Mouse (Mus musculus) liver, postnatal 0 days (tissue): ENCODE data around the gene Tm7sf3. TPM values are rescaled to one million over a fixed set of nuclear protein-coding genes. Genes with fewer than 3 reads are reported as not detected.

Experiments used
- ATAC-seq: fragments of 200-750 bp; cut with Nextera tagmentation; 2 replicates; pipeline ENCODE4 v1.8.0; 2017; ENCODE audit warnings: mild to moderate bottlenecking, moderate library complexity
- DNase-seq: peaks from one replicate; pipeline ENCODE4 v3.0.0-alpha.2; 2016
- H3K27ac ChIP-seq: fragments of 300-500 bp; sonication (generic); 2 replicates; pipeline ENCODE4 v1.5.1; 2014; ENCODE audit warnings: antibody characterized with exemption, moderate library complexity, mild to moderate bottlenecking, low read depth
- H3K27me3 ChIP-seq: fragments of 300-500 bp; sonication (generic); 2 replicates; pipeline ENCODE4 v1.6.1; 2014; ENCODE audit warnings: low read length, control low read depth, mixed read lengths; ENCODE audit not compliant: insufficient read depth
- H3K36me3 ChIP-seq: fragments of 300-500 bp; sonication (generic); replicated peaks from 2 replicates; pipeline ENCODE4 v1.6.1; 2014; ENCODE audit warnings: mild to moderate bottlenecking, control low read depth, low read length, moderate library complexity, mixed read lengths; ENCODE audit not compliant: insufficient read depth
- H3K4me1 ChIP-seq: fragments of 300-500 bp; sonication (generic); 2 replicates; pipeline ENCODE4 v1.6.1; 2014; ENCODE audit warnings: antibody characterized with exemption, mild to moderate bottlenecking, control low read depth; ENCODE audit not compliant: insufficient read depth
- H3K4me2 ChIP-seq: fragments of 300-500 bp; sonication (generic); 2 replicates; pipeline ENCODE4 v1.6.1; 2014; ENCODE audit warnings: low read depth, mild to moderate bottlenecking, low read length, moderate library complexity, mixed read lengths
- H3K4me3 ChIP-seq: fragments of 300-500 bp; sonication (generic); 2 replicates; pipeline ENCODE4 v1.5.1; 2014; ENCODE audit warnings: low read depth, low read length
- H3K9ac ChIP-seq: fragments of 300-500 bp; sonication (generic); replicated peaks from 2 replicates; pipeline ENCODE4 v1.6.1; 2014; ENCODE audit warnings: mild to moderate bottlenecking, moderate library complexity
- H3K9me3 ChIP-seq: fragments of 300-500 bp; sonication (generic); 2 replicates; pipeline ENCODE4 v1.6.1; 2016; ENCODE audit warnings: mild to moderate bottlenecking, control low read depth, low read length, mixed read lengths
- CTCF ChIP-seq: sonication (generic); IDR thresholded peaks from 2 replicates; pipeline ENCODE4 v1.5.1; 2016; ENCODE audit warnings: antibody characterized with exemption, low read depth
- EP300 ChIP-seq: IDR thresholded peaks from 2 replicates; pipeline ENCODE4 v1.6.1; 2016; ENCODE audit warnings: antibody characterized with exemption, low read depth, mild to moderate bottlenecking
- WGBS: fragments of 180-500 bp; shearing (Covaris S2); extraction: QIAGEN DNeasy Blood & Tissue Kit; methylation state at CpG from one replicate; pipeline ENCODE4 v1.1.7; 2014; ENCODE audit not compliant: insufficient replicate concordance; 5-methylcytosine and 5-hydroxymethylcytosine counted together
- polyA plus RNA-seq: library from polyadenylated mRNA; unstranded; fragments of >200 nt; fragmentation: Nextera tagmentation; extraction: Ambion mirVana; gene quantifications from 2 replicates; pipeline ENCODE4 v1.2.1, GENCODE M21; 2015

Gene Tm7sf3
- polyA plus RNA-seq, 1 experiment from 2014 or later, result 21.2 TPM

DNA sequence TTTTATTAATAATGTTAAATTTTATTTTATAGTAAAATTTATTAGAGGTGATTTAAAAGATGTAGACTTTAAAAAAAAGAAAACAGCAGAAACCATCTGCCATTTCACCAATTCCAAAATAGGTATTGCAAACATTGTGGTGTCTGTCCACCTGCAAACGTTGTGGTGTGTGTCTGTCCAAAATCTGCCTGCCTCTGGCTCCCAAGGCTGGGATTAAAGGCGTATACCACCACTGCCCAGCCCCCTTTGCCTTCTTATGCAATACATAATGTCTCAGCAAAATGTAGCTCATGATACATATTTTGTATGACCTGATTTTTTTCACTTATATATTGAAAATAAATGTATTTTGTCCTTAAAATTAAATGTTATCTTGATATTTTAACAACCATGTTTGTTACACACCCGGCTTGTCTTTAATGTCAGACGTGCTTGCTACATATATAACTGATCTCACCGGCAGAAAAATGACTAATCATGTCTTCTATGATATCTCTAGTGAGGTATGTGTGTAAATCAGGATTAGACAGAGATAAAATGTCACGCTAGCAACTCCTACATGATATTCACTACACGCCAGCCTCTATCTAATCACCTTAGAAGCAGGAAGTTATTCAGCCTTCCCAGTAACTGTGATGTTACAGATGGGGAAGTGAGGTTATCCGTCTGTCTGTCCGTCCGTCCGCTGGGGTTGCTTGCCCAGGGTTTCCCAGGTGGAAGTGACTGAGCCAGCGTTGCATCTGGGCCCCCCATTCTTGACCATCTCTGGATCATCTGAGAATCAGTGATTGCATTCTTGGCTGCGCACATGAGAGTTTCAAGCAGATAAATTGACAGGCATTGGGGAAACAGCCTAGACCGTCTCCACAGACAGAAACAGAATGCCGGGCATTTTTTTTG lies 28.6 kb upstream of the Tm7sf3 start:
- Histone ChIP-seq H3K36me3 (no peaks in the 10 kb centered on the region), H3K4me3 (no peak overlapping the region), H3K9me3 (peaks cover 5% of the 10 kb centered on the region), H3K4me2 (no peak overlapping the region), H3K9ac (no peak overlapping the region), H3K4me1 (no peaks in the 10 kb centered on the region; the same call in 1 of the 2 replicates), H3K27me3 (no peaks in the 10 kb centered on the region), H3K27ac (no peak overlapping the region)
- DNase-seq (no peak), ATAC-seq (no peak)
- 54% methylated on average over 15 of the region's 15 CpGs for WGBS
- TF ChIP-seq EP300 (no peak), CTCF (no peak)

DNA sequence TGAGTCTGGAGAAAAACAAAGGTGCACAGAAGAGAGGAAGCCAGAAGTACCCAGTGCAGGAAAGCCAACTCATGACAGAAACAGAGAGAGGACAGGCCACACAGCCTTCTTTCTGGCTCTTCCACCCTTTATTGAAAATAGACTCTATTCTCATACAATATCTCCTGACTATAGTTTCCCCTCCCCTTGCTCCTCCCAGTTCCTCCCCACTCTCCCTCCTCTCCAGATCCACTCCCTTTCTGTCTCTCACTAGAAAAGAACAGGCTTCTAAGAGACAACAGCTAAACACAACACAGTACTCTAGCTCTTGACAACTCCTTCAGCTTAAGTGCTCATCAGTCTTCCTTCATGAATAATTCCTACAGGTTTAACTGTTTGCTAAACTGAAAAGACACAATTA lies 26.0 kb upstream of the Tm7sf3 start:
- TF ChIP-seq EP300, result no peak
- TF ChIP-seq CTCF, result no peak

DNA sequence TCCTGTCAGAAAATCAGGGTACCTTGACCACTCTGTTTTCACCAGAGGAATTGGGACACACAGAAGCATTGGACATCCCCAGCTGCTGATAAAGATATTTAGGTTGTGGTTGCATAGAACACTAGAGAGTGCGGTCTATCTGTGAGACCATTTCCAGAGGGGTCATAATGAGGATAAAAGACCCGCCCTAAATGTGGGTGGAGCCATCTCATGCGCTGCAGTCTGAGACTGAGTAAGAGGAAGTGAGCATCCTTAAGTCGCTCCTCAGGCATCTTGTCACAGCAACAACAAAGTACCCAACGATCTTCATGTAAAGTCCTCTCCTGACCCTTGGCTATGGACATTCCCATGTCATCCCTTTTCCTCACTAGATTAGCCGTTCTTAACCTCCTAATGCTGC lies 24.2 kb upstream of the Tm7sf3 start:
- 0 out of 2 replicates have a peak, but pooled peaks cover 2% of the 10 kb centered on the region for H3K4me1 ChIP-seq
- H3K4me2 ChIP-seq, result no peak overlapping the region
- no peak overlapping the region for H3K9ac ChIP-seq
- H3K9me3 ChIP-seq, result peaks cover 5% of the 10 kb centered on the region
- no peaks in the 10 kb centered on the region for H3K27me3 ChIP-seq
- H3K36me3 ChIP-seq, result no peaks in the 10 kb centered on the region
- ATAC-seq, result no peak
- 65% methylated on average over 6 of the region's 6 CpGs for WGBS
- H3K27ac ChIP-seq, result no peak overlapping the region
- no peak overlapping the region for H3K4me3 ChIP-seq
- TF ChIP-seq EP300 (no peak), CTCF (no peak)
- no peak for DNase-seq

More for the DNA sequence above, 26.0 kb upstream of the Tm7sf3 start:
- Histone ChIP-seq H3K4me3 (no peak overlapping the region), H3K9ac (no peak overlapping the region), H3K36me3 (no peaks in the 10 kb centered on the region), H3K9me3 (peaks cover 5% of the 10 kb centered on the region), H3K27ac (no peak overlapping the region), H3K4me2 (no peak overlapping the region), H3K27me3 (no peaks in the 10 kb centered on the region), H3K4me1 (0 out of 2 replicates have a peak, but pooled peaks cover 2% of the 10 kb centered on the region)
- DNase-seq (no peak), ATAC-seq (no peak)

- no peak for DNase-seq
- no peak overlapping the region for H3K4me3 ChIP-seq
- no peak overlapping the region for H3K4me2 ChIP-seq
- 53% methylated on average over 2 of the region's 2 CpGs for WGBS
- no peak overlapping the region for H3K27ac ChIP-seq
- H3K9ac ChIP-seq, result no peak overlapping the region
- H3K4me1 ChIP-seq, result 0 out of 2 replicates have a peak, but pooled peaks cover 2% of the 10 kb centered on the region
- ATAC-seq, result peak; percentile 47
- no peaks in the 10 kb centered on the region for H3K36me3 ChIP-seq
- TF ChIP-seq CTCF, result no peak
- TF ChIP-seq EP300, result no peak
- no peaks in the 10 kb centered on the region for H3K27me3 ChIP-seq
- peaks cover 3% of the 10 kb centered on the region for H3K9me3 ChIP-seq
These were observed 22.8 kb upstream of the Tm7sf3 start for GRCm38 (mm10) chr6:146665408-146665807.

DNA sequence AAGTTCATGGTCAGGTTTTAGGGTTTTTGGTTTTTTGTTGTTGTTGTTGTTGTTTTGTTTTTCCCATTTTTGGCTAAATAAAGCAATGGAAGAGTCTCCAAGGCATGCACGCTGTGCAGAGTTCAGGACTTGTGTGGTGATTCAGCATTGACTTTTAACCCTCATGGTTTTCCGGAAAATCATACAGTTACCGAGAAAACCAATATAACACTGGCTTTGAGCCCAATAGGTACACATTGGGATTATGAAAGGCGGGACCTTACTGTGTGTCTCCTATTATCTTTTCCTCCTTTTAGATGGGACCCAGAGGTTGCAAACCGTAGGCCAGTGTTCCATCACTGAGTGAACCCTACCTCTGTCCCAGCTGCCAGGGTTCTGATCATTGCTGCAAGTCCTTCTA lies 22.3 kb upstream of the Tm7sf3 start:
- 64% methylated on average over 5 of the region's 5 CpGs for WGBS
- H3K27me3 ChIP-seq, result no peaks in the 10 kb centered on the region
- ATAC-seq, result peak; percentile 66
- TF ChIP-seq CTCF (no peak), EP300 (peak; percentile 54; the same call in 1 of the 2 replicates)
- H3K4me1 ChIP-seq, result 0 out of 2 replicates have a peak, but pooled peaks cover 2% of the 10 kb centered on the region
- H3K9ac ChIP-seq, result no peak overlapping the region
- no peak overlapping the region for H3K4me3 ChIP-seq
- H3K4me2 ChIP-seq, result no peak overlapping the region
- no peaks in the 10 kb centered on the region for H3K9me3 ChIP-seq
- H3K36me3 ChIP-seq, result no peaks in the 10 kb centered on the region
- no peak for DNase-seq
- no peak overlapping the region for H3K27ac ChIP-seq

- 0 out of 2 replicates have a peak, but pooled peaks cover 2% of the 10 kb centered on the region for H3K4me1 ChIP-seq
- H3K4me2 ChIP-seq, result no peak overlapping the region
- H3K27me3 ChIP-seq, result no peaks in the 10 kb centered on the region
- ATAC-seq (no peak), DNase-seq (no peak)
- WGBS, result 66% methylated on average over 5 of the region's 5 CpGs
- H3K9me3 ChIP-seq, result no peaks in the 10 kb centered on the region
- no peaks in the 10 kb centered on the region for H3K36me3 ChIP-seq
- H3K4me3 ChIP-seq, result no peak overlapping the region
- TF ChIP-seq CTCF (no peak), EP300 (no peak)
- no peak overlapping the region for H3K9ac ChIP-seq
- H3K27ac ChIP-seq, result no peak overlapping the region
These were observed 21.5 kb upstream of the Tm7sf3 start for GRCm38 (mm10) chr6:146664116-146664515.
